Mouse (Mus musculus) spleen, postnatal 4 days (tissue): ENCODE measurements around the gene Nod1.

Experiments used
- DNase-seq, 2 experiments: peaks; one replicate each; pipeline ENCODE4 v3.0.0; 2022; ENCODE audit warnings: low spot score in 2 of 2

Nod1 gene

DNA sequence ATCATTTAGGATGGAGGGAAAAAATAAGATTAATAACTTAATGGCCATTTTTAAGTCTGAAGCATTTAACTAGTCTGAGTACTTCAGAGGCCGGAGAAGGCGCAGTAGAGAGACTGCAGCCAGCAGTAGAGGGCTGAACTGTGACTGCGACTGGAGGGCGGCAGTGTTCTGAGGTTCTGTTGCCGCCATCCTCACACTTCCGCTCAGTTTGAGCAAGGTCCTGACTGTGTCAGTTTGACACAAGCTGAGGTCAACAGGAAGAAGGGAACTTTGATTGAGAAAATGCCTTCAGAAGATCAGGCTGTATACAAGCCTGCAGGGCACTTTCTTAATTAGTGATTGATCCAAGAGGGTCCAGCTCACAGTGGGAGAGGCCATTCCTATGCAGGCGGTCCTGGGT, 86.2 kb downstream of the Nod1 start:
- no peak for DNase-seq

DNA sequence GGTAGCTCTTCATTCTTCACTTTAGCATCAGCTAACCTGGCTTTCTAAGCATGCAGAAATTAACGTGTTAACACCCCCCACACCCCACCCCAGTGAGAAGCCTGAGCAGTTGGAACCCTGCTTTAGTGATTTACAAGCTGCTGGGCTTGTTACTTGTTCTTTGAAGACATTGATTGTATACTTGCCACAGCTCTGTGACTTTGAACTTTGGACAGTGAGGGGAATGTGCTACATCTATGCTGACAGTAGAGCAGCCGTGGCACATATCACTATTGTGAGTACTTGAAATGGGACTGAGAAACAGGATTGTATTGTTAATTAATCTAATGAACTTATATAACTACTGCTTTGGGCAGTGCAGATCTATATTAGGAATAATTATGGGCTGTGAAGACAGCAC, 89.0 kb downstream of the Nod1 start:
- no peak for DNase-seq

DNA sequence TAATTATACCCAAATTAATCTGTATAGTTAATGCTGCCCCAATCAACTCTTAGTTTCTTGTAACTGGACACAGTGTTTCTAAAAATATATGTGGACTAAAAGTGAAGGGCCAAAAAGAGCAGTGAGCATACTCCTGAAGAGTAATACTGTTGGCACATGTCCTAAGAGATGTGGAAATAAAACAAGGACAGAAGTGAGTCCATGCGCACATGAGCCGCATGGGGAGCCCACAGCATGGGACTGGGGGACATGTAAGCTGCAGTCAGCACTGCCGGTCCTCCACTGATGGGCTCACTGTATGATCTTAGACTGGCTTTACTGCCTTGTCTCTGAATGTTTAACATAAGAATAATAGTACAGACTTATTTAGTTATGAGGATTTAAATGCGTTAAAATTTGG, 92.3 kb downstream of the Nod1 start:
- DNase-seq, result no peak

DNA sequence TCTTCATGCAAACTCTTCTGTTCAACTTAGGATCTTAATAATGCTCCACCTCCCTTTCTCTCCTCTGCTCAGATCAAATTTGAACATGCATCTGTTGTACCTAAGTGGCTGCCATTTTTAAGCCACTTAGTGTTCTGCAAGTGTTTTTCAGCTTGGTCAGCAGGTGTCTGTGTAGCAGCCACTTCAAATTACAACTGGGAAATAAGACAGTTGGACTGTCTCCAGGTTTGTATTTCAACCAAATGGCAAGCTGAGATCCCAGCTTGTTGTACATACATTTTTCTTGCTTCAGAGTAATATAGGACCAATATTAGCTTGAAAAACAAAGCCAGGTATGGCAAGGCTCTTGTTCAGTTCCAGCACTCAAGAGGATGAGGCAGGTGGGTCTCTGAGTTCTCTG, 93.9 kb downstream of the Nod1 start:
- DNase-seq, result no peak

DNA sequence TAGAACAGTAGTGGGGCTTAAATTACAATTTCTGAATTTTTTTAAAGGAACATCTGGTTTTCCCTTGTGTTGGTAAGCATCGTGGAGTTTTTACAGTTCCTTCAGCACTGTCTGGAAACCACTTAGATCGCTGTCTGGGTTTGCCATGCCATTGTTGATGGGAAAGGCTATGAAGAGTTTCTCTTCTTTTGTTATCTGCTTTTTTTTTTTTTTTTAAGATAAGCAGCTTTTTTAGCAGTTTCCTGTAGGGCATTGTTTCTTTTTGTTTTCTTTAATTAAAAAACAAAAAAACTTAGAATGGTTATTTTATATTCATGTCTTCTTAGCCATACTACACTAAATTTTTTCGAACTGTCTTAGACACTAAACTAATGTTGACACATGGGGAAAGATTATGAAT, 94.8 kb downstream of the Nod1 start:
- no peak for DNase-seq

- DNase-seq, result no peak
Measured at GRCm38 (mm10) chr6:54876782-54877181, 95.6 kb downstream of the Nod1 start.
